Mouse (Mus musculus) gastrocnemius, postnatal 10 days (tissue): Measurements from ENCODE around the gene Tmem121b. TPM values are rescaled to one million over a fixed set of nuclear protein-coding genes. Genes with fewer than 3 reads are reported as not detected.

Experiments
- DNase-seq: peaks from one replicate; pipeline ENCODE4 v3.0.0; 2021; ENCODE audit warnings: mixed read lengths
- total RNA-seq, 2 experiments: library from RNA; stranded (reverse); gene quantifications; 2 replicates each; pipeline ENCODE4 v1.2.3; 2021

Tmem121b gene
- total RNA-seq, 2 experiments from 2014 or later: 0.16 to 0.20 TPM

DNA sequence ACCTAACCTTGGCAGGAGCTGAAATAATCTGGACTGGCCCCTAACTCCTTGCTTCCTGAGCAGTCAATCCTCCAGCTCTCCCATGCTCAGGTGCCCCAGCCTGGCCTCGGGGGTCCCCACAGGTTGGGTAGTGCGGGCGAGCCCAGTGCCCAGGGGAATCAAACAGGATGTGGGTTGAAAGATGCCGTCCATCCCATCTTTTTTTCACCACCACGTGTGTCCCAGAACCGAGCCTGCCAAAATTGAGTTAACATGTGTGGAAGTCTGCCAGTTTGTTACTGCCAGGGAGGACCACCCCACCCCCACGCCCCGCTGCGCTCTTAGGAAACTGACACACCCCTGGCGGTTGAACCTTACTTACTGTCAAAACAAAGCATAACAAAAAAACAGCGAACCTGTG, 29.7 kb downstream of the Tmem121b start:
- no peak for DNase-seq

DNA sequence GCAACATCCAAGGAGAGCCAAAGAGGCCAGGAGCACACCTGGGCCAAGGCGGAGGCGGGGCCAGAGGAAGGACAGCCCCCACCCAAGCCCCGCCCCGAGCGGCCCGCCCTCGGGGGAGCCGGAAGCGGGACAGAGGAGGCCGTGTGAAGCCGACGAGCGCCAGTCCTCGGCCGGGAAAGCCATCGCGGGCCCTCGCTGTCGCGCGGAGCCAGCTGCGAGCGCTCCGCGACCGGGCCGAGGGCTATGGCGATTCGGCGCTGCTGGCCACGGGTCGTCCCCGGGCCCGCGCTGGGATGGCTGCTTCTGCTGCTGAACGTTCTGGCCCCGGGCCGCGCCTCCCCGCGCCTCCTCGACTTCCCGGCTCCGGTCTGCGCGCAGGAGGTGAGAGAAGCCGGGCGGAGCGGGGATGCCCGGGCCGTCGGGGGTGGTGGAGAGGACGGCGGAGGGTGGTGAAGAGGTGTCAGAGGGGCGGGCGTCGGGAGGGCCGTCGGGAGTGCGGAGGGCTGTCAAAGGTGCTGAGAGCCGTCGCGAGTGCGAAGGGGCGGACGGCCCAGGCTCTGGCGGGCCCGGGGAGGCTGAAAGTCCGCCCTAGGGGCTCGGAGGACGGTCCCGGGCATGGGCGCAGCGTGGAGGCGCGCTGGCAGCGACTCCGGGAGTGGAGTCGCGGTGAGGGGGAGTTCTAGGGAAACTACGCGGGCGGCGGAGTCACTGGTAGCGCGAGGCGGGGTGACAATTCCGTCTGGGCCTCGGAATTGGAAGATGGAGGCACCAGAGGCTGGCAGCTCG, 30.3 kb downstream of the Tmem121b start, which contains the start of gene Il17ra:
TSS of gene Il17ra (plus strand) at position 162 of the 786 bp plus-strand sequence.
- peak; percentile 70 for DNase-seq

- no peak for DNase-seq
These were observed 31.4 kb downstream of the Tmem121b start for GRCm38 (mm10) chr6:120462251-120462650.

GRCm38 (mm10) chr6:120461217-120461616, 32.4 kb downstream of the Tmem121b start:
- no peak for DNase-seq

DNA sequence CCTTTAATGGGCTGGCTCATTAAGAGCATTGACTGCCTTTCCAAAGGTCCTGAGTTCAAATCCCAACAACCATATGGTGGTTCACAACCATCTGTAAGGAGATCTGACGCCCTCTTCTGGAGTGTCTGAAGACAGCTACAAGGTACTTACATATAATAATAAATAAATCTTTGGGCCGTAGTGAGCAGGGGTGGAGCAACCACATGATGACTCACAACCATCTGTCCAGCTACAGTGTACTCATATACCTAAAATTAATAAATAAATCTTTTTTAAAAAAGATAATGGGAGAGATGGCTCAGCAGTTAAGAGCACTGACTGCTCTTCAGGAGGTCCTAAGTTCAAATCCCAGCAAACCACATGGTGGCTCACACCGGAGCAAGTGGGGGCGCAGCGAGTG, 35.9 kb downstream of the Tmem121b start:
- DNase-seq: no peak

- DNase-seq: no peak
These were observed 36.5 kb downstream of the Tmem121b start for GRCm38 (mm10) chr6:120457074-120457473.

DNA sequence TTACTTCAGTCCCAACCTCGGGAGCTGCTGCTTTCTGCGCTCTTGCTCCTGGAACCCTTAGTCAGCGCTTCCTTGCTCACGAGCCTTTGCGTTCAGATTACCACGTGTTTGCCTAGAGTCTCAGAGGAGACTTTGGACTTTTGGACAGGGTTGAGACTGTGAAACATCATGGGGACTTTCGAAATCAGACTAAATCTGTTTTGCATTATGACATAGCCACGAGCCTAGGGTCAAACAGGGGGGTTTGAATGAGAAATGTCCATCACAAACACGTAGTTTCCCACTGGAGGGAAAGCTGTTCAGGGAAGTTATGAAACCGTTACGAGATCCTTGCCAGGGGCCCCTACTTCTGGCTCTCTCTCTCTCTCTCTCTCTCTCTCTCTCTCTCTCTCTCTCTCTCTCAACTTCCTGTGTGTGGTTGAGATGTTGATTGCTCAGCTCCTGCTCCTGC, 39.0 kb downstream of the Tmem121b start:
- DNase-seq: no peak

- DNase-seq: no peak
These were observed 40.1 kb downstream of the Tmem121b start for GRCm38 (mm10) chr6:120453556-120453955.

GRCm38 (mm10) chr6:120453103-120453445, 40.5 kb downstream of the Tmem121b start:
- no peak for DNase-seq

- DNase-seq: no peak
These were observed 41.1 kb downstream of the Tmem121b start for GRCm38 (mm10) chr6:120452384-120453102.

DNA sequence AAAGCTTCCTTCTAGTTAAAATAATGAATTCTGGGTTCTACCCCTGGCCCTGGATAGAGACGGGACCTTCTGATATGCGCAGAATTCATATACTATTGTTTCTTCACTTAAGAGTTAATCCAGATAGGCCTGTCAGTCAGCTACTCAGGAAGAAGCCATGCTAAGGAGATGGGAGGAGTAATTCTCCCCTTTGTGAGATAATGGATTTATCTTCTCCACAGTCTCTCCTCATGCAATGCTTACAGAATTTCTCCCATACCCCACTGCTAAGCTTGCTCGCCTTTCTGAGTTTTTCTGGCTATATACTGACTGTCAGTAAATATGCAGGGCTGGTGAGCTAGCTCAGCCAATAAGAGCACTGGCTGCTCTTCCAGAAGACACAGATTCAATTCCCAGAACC, 43.4 kb downstream of the Tmem121b start:
- no peak for DNase-seq

- DNase-seq: no peak
These were observed 49.9 kb downstream of the Tmem121b start for GRCm38 (mm10) chr6:120443363-120444355.

DNA sequence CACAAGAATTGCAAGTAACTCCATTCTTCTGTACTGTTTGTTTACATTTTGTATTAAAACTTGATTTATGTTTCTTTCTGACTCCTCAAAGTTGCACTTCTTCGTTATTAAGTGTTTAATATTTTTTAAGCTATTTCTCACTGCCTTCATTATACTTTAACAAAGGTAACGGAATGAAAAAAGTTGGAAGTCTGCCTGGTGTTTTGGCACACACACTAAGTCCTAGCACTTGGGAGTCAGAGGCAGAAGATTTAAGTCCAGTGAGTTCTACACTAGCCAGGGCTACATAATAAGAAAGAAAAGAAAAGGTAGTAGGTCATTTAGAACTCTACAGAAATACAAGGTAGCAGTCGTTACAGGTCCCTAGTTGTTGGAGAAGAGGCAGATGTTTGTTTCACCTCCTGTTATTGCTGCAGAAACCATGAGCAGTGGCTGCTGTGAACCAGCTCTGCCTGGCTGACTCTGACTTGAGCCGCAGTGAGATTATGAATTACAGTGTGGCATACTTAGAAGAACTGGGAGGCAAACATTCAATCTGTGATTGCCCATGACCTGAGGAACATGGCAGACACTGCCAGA, 51.3 kb downstream of the Tmem121b start:
- DNase-seq: no peak

Other genes with a start within 250 kb of the Tmem121b start
- under 1 TPM in 1 of 2 experiments, not detected in 1; 0.41 TPM for gene D330020A13Rik, start 199.4 kb downstream of the Tmem121b start, total RNA-seq
- gene B4galnt3, start 199.2 kb downstream of the Tmem121b start, total RNA-seq: 1 to 10 TPM; 3.3 to 3.4 TPM
- gene Kdm5a, start 129.7 kb downstream of the Tmem121b start, total RNA-seq: 10 to 100 TPM; 24.9 to 31.0 TPM
- gene Ccdc77, start 129.4 kb downstream of the Tmem121b start, total RNA-seq: 1 to 10 TPM; 6.8 to 9.2 TPM
- 1 to 10 TPM; 3.3 to 4.9 TPM for gene Il17ra, start 30.6 kb downstream of the Tmem121b start, total RNA-seq
- gene Hdhd5, start 37.5 kb upstream of the Tmem121b start, total RNA-seq: 10 to 100 TPM; 16.8 to 18.4 TPM
- gene Cecr2, start 172.6 kb upstream of the Tmem121b start, total RNA-seq: 10 to 100 TPM; 16.9 to 18.9 TPM